Mouse (Mus musculus) c-Kit-positive CD71-negative TER-119-negative erythroid progenitor cells, embryonic 14.5 days (primary cell): ENCODE results near the gene Hipk2.

Experiments
- DNase-seq: peaks from one replicate; pipeline ENCODE4 v3.0.0-alpha.2; 2013; ENCODE audit warnings: low read depth

The Hipk2 gene

GRCm38 (mm10) chr6:38866761-38867160 lies 9.2 kb downstream of the Hipk2 start:
- no peak for DNase-seq

- no peak for DNase-seq
Observed at GRCm38 (mm10) chr6:38866357-38866756, 9.6 kb downstream of the Hipk2 start.

GRCm38 (mm10) chr6:38865805-38866204 lies 10.2 kb downstream of the Hipk2 start:
- no peak for DNase-seq

- no peak for DNase-seq
Observed at GRCm38 (mm10) chr6:38863595-38863994, 12.4 kb downstream of the Hipk2 start.

GRCm38 (mm10) chr6:38860301-38860700 lies 15.7 kb downstream of the Hipk2 start:
- no peak for DNase-seq

GRCm38 (mm10) chr6:38859819-38860218 lies 16.1 kb downstream of the Hipk2 start:
- no peak for DNase-seq

- no peak for DNase-seq
Observed at GRCm38 (mm10) chr6:38853561-38853992, 22.4 kb downstream of the Hipk2 start.

GRCm38 (mm10) chr6:38851740-38852139 lies 24.2 kb downstream of the Hipk2 start:
- DNase-seq: no peak

- DNase-seq: no peak
Observed at GRCm38 (mm10) chr6:38850715-38851259, 25.2 kb downstream of the Hipk2 start.

- no peak for DNase-seq
Observed at GRCm38 (mm10) chr6:38847958-38848910, 27.7 kb downstream of the Hipk2 start.

GRCm38 (mm10) chr6:38847447-38847846 lies 28.5 kb downstream of the Hipk2 start:
- DNase-seq: no peak

- DNase-seq: no peak
Observed at GRCm38 (mm10) chr6:38846330-38847195, 29.4 kb downstream of the Hipk2 start.

GRCm38 (mm10) chr6:38845876-38846275 lies 30.1 kb downstream of the Hipk2 start:
- DNase-seq: no peak

- DNase-seq: no peak
Observed at GRCm38 (mm10) chr6:38845117-38845516, 30.8 kb downstream of the Hipk2 start.

- DNase-seq: no peak
Observed at GRCm38 (mm10) chr6:38841551-38841950, 34.4 kb downstream of the Hipk2 start.

- DNase-seq: no peak
Observed at GRCm38 (mm10) chr6:38840780-38841179, 35.2 kb downstream of the Hipk2 start.

GRCm38 (mm10) chr6:38840380-38840779 lies 35.6 kb downstream of the Hipk2 start:
- DNase-seq: no peak

GRCm38 (mm10) chr6:38839891-38840290 lies 36.1 kb downstream of the Hipk2 start:
- DNase-seq: no peak

- DNase-seq: no peak
Observed at GRCm38 (mm10) chr6:38838061-38838460, 37.9 kb downstream of the Hipk2 start.

GRCm38 (mm10) chr6:38835217-38835616 lies 40.7 kb downstream of the Hipk2 start:
- DNase-seq: peak; percentile 26

GRCm38 (mm10) chr6:38834727-38835126 lies 41.2 kb downstream of the Hipk2 start:
- DNase-seq: peak; percentile 16

- DNase-seq: no peak
Observed at GRCm38 (mm10) chr6:38833721-38834120, 42.2 kb downstream of the Hipk2 start.
